Mouse (Mus musculus) liver, embryonic 16.5 days (tissue): ENCODE data around the gene Tmem94. TPM values are rescaled to one million over a fixed set of nuclear protein-coding genes. Genes with fewer than 3 reads are reported as not detected.

ENCODE experiments used
- ATAC-seq: fragments of 200-750 bp; cut with Nextera tagmentation; 2 replicates; pipeline ENCODE4 v1.8.0; 2017; ENCODE audit warnings: low read depth, mild to moderate bottlenecking, moderate number of reproducible peaks, moderate library complexity
- H3K27ac ChIP-seq: fragments of 300-500 bp; sonication (generic); 2 replicates; pipeline ENCODE4 v1.5.1; 2014; ENCODE audit warnings: mild to moderate bottlenecking, low read length
- H3K27me3 ChIP-seq: fragments of 300-500 bp; sonication (generic); 2 replicates; pipeline ENCODE4 v1.6.1; 2014; ENCODE audit warnings: low read depth, low read length, mixed read lengths; ENCODE audit not compliant: control insufficient read depth, insufficient read depth
- H3K36me3 ChIP-seq: fragments of 300-500 bp; sonication (generic); 2 replicates; pipeline ENCODE4 v1.6.1; 2014; ENCODE audit warnings: mild to moderate bottlenecking; ENCODE audit not compliant: control insufficient read depth, insufficient read depth
- H3K4me1 ChIP-seq: fragments of 300-500 bp; sonication (generic); 2 replicates; pipeline ENCODE4 v1.6.1; 2014; ENCODE audit warnings: low read depth, low read length, mixed read lengths; ENCODE audit not compliant: control insufficient read depth
- H3K4me2 ChIP-seq: fragments of 300-500 bp; sonication (generic); 2 replicates; pipeline ENCODE4 v1.6.1; 2014; ENCODE audit warnings: low read depth, low read length, mixed read lengths
- H3K4me3 ChIP-seq: fragments of 300-500 bp; sonication (generic); 2 replicates; pipeline ENCODE4 v1.5.1; 2014; ENCODE audit warnings: low read depth, mild to moderate bottlenecking, low read length
- H3K9ac ChIP-seq: fragments of 300-500 bp; sonication (generic); 2 replicates; pipeline ENCODE4 v1.6.1; 2014; ENCODE audit warnings: low read depth, low read length
- H3K9me3 ChIP-seq: fragments of 300-500 bp; sonication (generic); replicated peaks from 2 replicates; pipeline ENCODE4 v1.6.1; 2016; ENCODE audit warnings: low read length; ENCODE audit not compliant: control insufficient read depth
- WGBS: fragments of 180-500 bp; shearing (Covaris S2); extraction: QIAGEN DNeasy Blood & Tissue Kit; methylation state at CpG from one replicate; pipeline ENCODE4 v1.1.7; 2014; ENCODE audit not compliant: insufficient replicate concordance; 5-methylcytosine and 5-hydroxymethylcytosine counted together
- polyA plus RNA-seq: library from polyadenylated mRNA; unstranded; fragments of >200 nt; fragmentation: Nextera tagmentation; extraction: Ambion mirVana; gene quantifications from 2 replicates; pipeline ENCODE4 v1.2.1, GENCODE M21; 2015

The Tmem94 gene
- polyA plus RNA-seq, 1 experiment from 2014 or later: 10.4 TPM

- H3K4me1 ChIP-seq: peaks cover 20% of the 10 kb centered on the region
- no peak for ATAC-seq
- H3K27ac ChIP-seq: no peak overlapping the region
- no peaks in the 10 kb centered on the region; the same call in 1 of the 2 replicates for H3K36me3 ChIP-seq
- no peaks in the 10 kb centered on the region for H3K27me3 ChIP-seq
- 78% methylated on average over 5 of the region's 5 CpGs for WGBS
- no peak overlapping the region for H3K4me3 ChIP-seq
- no peaks in the 10 kb centered on the region for H3K9me3 ChIP-seq
- no peak overlapping the region for H3K4me2 ChIP-seq
- H3K9ac ChIP-seq: no peak overlapping the region
Observed at GRCm38 (mm10) chr11:115817331-115817730, 52.1 kb downstream of the Tmem94 start.

- Histone ChIP-seq H3K27me3 (no peaks in the 10 kb centered on the region), H3K4me1 (peaks cover 22% of the 10 kb centered on the region), H3K36me3 (no peaks in the 10 kb centered on the region; the same call in 1 of the 2 replicates), H3K27ac (no peak overlapping the region), H3K4me2 (no peak overlapping the region), H3K9me3 (no peaks in the 10 kb centered on the region), H3K9ac (no peak overlapping the region), H3K4me3 (no peak overlapping the region)
- 84% methylated on average over 16 of the region's 16 CpGs for WGBS
- ATAC-seq: no peak
Observed at GRCm38 (mm10) chr11:115819915-115820623, 54.8 kb downstream of the Tmem94 start.

- H3K9ac ChIP-seq: no peak overlapping the region
- no peak overlapping the region for H3K4me3 ChIP-seq
- H3K4me2 ChIP-seq: no peak overlapping the region
- peaks cover 15% of the 10 kb centered on the region for H3K4me1 ChIP-seq
- 49% methylated on average over 4 of the region's 4 CpGs for WGBS
- H3K9me3 ChIP-seq: no peaks in the 10 kb centered on the region
- no peaks in the 10 kb centered on the region for H3K27me3 ChIP-seq
- no peak for ATAC-seq
- H3K36me3 ChIP-seq: no peaks in the 10 kb centered on the region; the same call in 1 of the 2 replicates
- H3K27ac ChIP-seq: no peak overlapping the region
Observed at GRCm38 (mm10) chr11:115821001-115821400, 55.8 kb downstream of the Tmem94 start.

GRCm38 (mm10) chr11:115823774-115824740 lies 58.8 kb downstream of the Tmem94 start, which contains the start of gene Llgl2:
Gene Llgl2, plus strand, starts transcription at chr11:115824049.
- Histone ChIP-seq H3K4me3 (peak within 1 kb of the TSS; percentile 83), H3K4me1 (peaks cover 24% of the 10 kb centered on the region)

DNA sequence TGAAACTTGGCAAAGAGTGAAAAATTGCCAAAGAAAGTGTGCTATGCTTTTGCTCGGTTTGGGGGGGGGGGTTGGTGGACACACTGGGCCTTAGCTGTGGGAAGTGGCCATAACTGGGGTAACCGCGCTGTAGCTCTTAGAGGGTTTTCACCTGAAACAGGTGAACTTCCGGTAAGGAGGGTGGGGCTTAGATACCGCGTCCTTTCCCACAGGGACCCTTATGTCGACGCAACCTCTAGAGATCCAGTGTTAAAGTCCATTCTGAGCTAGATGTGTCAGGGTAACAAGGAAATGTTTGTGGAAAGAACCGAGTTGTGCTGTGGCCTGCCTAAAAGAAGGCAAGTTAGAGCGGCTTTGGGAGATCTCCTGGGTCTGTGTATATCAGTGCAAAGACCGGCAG lies 59.6 kb downstream of the Tmem94 start:
- Histone ChIP-seq H3K27me3 (no peaks in the 10 kb centered on the region), H3K27ac (peak overlapping the region; percentile 69), H3K4me3 (peak overlapping the region; percentile 83), H3K9me3 (no peaks in the 10 kb centered on the region), H3K36me3 (no peaks in the 10 kb centered on the region; the same call in 1 of the 2 replicates), H3K4me1 (peaks cover 27% of the 10 kb centered on the region), H3K9ac (peak overlapping the region; percentile 79), H3K4me2 (peak overlapping the region; percentile 89)
- no peak for ATAC-seq
- WGBS: 21% methylated on average over 11 of the region's 11 CpGs

More at GRCm38 (mm10) chr11:115823774-115824740, 58.8 kb downstream of the Tmem94 start, which contains the start of gene Llgl2:
- ATAC-seq: peak; percentile 97
- Histone ChIP-seq H3K4me2 (peak within 1 kb of the TSS; percentile 89), H3K9ac (peak within 1 kb of the TSS; percentile 79), H3K9me3 (no peaks in the 10 kb centered on the region), H3K27ac (peak within 1 kb of the TSS; percentile 69), H3K36me3 (no peaks in the 10 kb centered on the region; the same call in 1 of the 2 replicates), H3K27me3 (no peaks in the 10 kb centered on the region)
- under 1% methylated on average over 75 of the region's 87 CpGs for WGBS

- ATAC-seq: no peak
- H3K9ac ChIP-seq: no peak overlapping the region
- 63% methylated on average over 5 of the region's 5 CpGs for WGBS
- H3K27ac ChIP-seq: no peak overlapping the region
- H3K36me3 ChIP-seq: no peaks in the 10 kb centered on the region; the same call in 1 of the 2 replicates
- H3K4me3 ChIP-seq: no peak overlapping the region
- no peaks in the 10 kb centered on the region for H3K27me3 ChIP-seq
- H3K4me2 ChIP-seq: no peak overlapping the region
- H3K4me1 ChIP-seq: peaks cover 35% of the 10 kb centered on the region
- H3K9me3 ChIP-seq: no peaks in the 10 kb centered on the region
Observed at GRCm38 (mm10) chr11:115826487-115826886, 61.3 kb downstream of the Tmem94 start.

GRCm38 (mm10) chr11:115827624-115828023 lies 62.4 kb downstream of the Tmem94 start:
- no peaks in the 10 kb centered on the region for H3K27me3 ChIP-seq
- no peak for ATAC-seq
- WGBS: 64% methylated on average over 6 of the region's 6 CpGs
- no peak overlapping the region for H3K4me3 ChIP-seq
- no peak overlapping the region for H3K4me2 ChIP-seq
- H3K36me3 ChIP-seq: no peaks in the 10 kb centered on the region
- no peaks in the 10 kb centered on the region for H3K9me3 ChIP-seq
- no peak overlapping the region for H3K9ac ChIP-seq
- no peak overlapping the region for H3K27ac ChIP-seq
- H3K4me1 ChIP-seq: peaks cover 43% of the 10 kb centered on the region

DNA sequence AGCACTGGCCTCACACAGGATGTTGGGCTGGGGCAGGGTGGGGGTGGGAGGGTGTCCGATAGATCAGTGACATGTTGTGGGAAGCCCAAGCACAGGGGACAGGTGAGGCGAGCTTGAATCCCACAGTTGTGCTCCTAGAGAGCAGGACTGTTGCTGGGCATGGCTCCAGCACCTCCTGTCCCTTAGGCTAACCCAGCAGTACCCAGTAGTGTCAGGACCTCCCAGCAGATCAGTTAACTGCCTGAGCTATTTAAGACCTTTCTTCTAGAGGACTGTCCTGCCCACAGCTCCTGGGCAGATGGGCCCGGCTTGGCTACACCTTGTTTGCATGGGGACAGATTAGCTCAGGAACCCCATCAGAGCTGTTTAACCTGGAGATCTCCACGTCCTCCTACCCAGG lies 63.8 kb downstream of the Tmem94 start:
- H3K27ac ChIP-seq: no peak overlapping the region
- no peaks in the 10 kb centered on the region for H3K36me3 ChIP-seq
- no peaks in the 10 kb centered on the region for H3K27me3 ChIP-seq
- H3K4me2 ChIP-seq: no peak overlapping the region
- no peaks in the 10 kb centered on the region for H3K9me3 ChIP-seq
- ATAC-seq: no peak
- no peak overlapping the region for H3K4me3 ChIP-seq
- H3K4me1 ChIP-seq: peaks cover 51% of the 10 kb centered on the region
- 44% methylated on average over 4 of the region's 4 CpGs for WGBS
- H3K9ac ChIP-seq: no peak overlapping the region
